Mouse (Mus musculus): Measurements from ENCODE around the gene Rab20.
"Not testable (repeated sequence)": the region's sequence is repeated elsewhere in the genome, so short reads cannot be mapped to it uniquely, and the experiment has no call there.

The Rab20 gene

GRCm38 (mm10) chr8:11477811-11478761, at the start of gene Rab20:
Gene Rab20, minus strand, starts transcription at chr8:11478710.
- peak; percentile 74 for DNase-seq (ENCODE audit: low spot score)

- DNase-seq (ENCODE audit: low spot score): no peak
Observed at GRCm38 (mm10) chr8:11523331-11523730, 44.8 kb upstream of the Rab20 start.

- DNase-seq (ENCODE audit: low spot score): no peak
Observed at GRCm38 (mm10) chr8:11518676-11519075, 40.2 kb upstream of the Rab20 start.

- no peak for DNase-seq (ENCODE audit: low spot score)
Observed at GRCm38 (mm10) chr8:11518056-11518396, 39.5 kb upstream of the Rab20 start.

- no peak for DNase-seq (ENCODE audit: low spot score)
Observed at GRCm38 (mm10) chr8:11517366-11518055, 39.0 kb upstream of the Rab20 start.

- DNase-seq (ENCODE audit: low spot score): no peak
Observed at GRCm38 (mm10) chr8:11516292-11516691, 37.8 kb upstream of the Rab20 start.

- DNase-seq (ENCODE audit: low spot score): no peak
Observed at GRCm38 (mm10) chr8:11513247-11513646, 34.7 kb upstream of the Rab20 start.

- DNase-seq (ENCODE audit: low spot score): no peak
Observed at GRCm38 (mm10) chr8:11512711-11513110, 34.2 kb upstream of the Rab20 start.

GRCm38 (mm10) chr8:11510971-11511370, 32.5 kb upstream of the Rab20 start:
- no peak for DNase-seq (ENCODE audit: low spot score)

GRCm38 (mm10) chr8:11508880-11509279, 30.4 kb upstream of the Rab20 start:
- DNase-seq (ENCODE audit: low spot score): no peak

- peak; percentile 76 for DNase-seq (ENCODE audit: low spot score)
Observed at GRCm38 (mm10) chr8:11506802-11507201, 28.3 kb upstream of the Rab20 start.

GRCm38 (mm10) chr8:11506074-11506473, 27.6 kb upstream of the Rab20 start:
- DNase-seq (ENCODE audit: low spot score): no peak

- DNase-seq (ENCODE audit: low spot score): no peak
Observed at GRCm38 (mm10) chr8:11503476-11504232, 25.1 kb upstream of the Rab20 start.

- DNase-seq (ENCODE audit: low spot score): no peak
Observed at GRCm38 (mm10) chr8:11498786-11499485, 20.4 kb upstream of the Rab20 start.

- DNase-seq (ENCODE audit: low spot score): no peak
Observed at GRCm38 (mm10) chr8:11498281-11498680, 19.8 kb upstream of the Rab20 start.

GRCm38 (mm10) chr8:11497017-11497990, 18.8 kb upstream of the Rab20 start, which contains the start of gene Naxd:
Gene Naxd, plus strand, starts transcription at chr8:11497506.
- DNase-seq (ENCODE audit: low spot score): peak; percentile 96

- not testable (repeated sequence) for DNase-seq (ENCODE audit: low spot score)
Observed at GRCm38 (mm10) chr8:11492340-11492739, 13.8 kb upstream of the Rab20 start.

GRCm38 (mm10) chr8:11487229-11487628, 8.7 kb upstream of the Rab20 start:
- DNase-seq (ENCODE audit: low spot score): no peak

GRCm38 (mm10) chr8:11486142-11486541, 7.6 kb upstream of the Rab20 start:
- peak; percentile 88 for DNase-seq (ENCODE audit: low spot score)

- no peak for DNase-seq (ENCODE audit: low spot score)
Observed at GRCm38 (mm10) chr8:11482537-11482936, 4.0 kb upstream of the Rab20 start.

GRCm38 (mm10) chr8:11481876-11482275, 3.4 kb upstream of the Rab20 start:
- no peak for DNase-seq (ENCODE audit: low spot score)
